Mouse (Mus musculus) cerebellum, adult 11 months (tissue): ENCODE results near the gene Etfrf1.

Source experiments
- DNase-seq: peaks from one replicate; pipeline ENCODE4 v3.0.0; 2022

Gene Etfrf1

GRCm38 (mm10) chr6:145210816-145211338, at the start of gene Etfrf1, which contains the start of gene Casc1:
Gene Etfrf1 (plus strand): TSS chr6:145211134.
Gene Casc1 (minus strand): TSS chr6:145211005.
- DNase-seq = peak; percentile 99

- no peak for DNase-seq
Observed at GRCm38 (mm10) chr6:145171892-145172606, 38.9 kb upstream of the Etfrf1 start.

GRCm38 (mm10) chr6:145173781-145174191, 37.1 kb upstream of the Etfrf1 start:
- DNase-seq = no peak

GRCm38 (mm10) chr6:145175571-145175981, 35.4 kb upstream of the Etfrf1 start:
- no peak for DNase-seq

GRCm38 (mm10) chr6:145176474-145176873, 34.5 kb upstream of the Etfrf1 start:
- no peak for DNase-seq

GRCm38 (mm10) chr6:145179665-145180064, 31.3 kb upstream of the Etfrf1 start:
- DNase-seq = no peak

GRCm38 (mm10) chr6:145182044-145182443, 28.9 kb upstream of the Etfrf1 start:
- DNase-seq = no peak

- no peak for DNase-seq
Observed at GRCm38 (mm10) chr6:145186096-145186495, 24.8 kb upstream of the Etfrf1 start.

GRCm38 (mm10) chr6:145187093-145188088, 23.5 kb upstream of the Etfrf1 start:
- DNase-seq = peak; percentile 17

GRCm38 (mm10) chr6:145193038-145193437, 17.9 kb upstream of the Etfrf1 start:
- no peak for DNase-seq

- DNase-seq = no peak
Observed at GRCm38 (mm10) chr6:145193446-145193845, 17.5 kb upstream of the Etfrf1 start.

GRCm38 (mm10) chr6:145197949-145198686, 12.8 kb upstream of the Etfrf1 start:
- DNase-seq = no peak

GRCm38 (mm10) chr6:145202432-145203125, 8.4 kb upstream of the Etfrf1 start:
- DNase-seq = no peak

- no peak for DNase-seq
Observed at GRCm38 (mm10) chr6:145204440-145204839, 6.5 kb upstream of the Etfrf1 start.

GRCm38 (mm10) chr6:145205142-145205541, 5.8 kb upstream of the Etfrf1 start:
- no peak for DNase-seq

GRCm38 (mm10) chr6:145210056-145210680, 766 bp upstream of the Etfrf1 start:
- DNase-seq = peak; percentile 34

GRCm38 (mm10) chr6:145211376-145212305, 707 bp downstream of the Etfrf1 start:
- no peak for DNase-seq

GRCm38 (mm10) chr6:145213916-145214315, 3.0 kb downstream of the Etfrf1 start:
- no peak for DNase-seq

- no peak for DNase-seq
Observed at GRCm38 (mm10) chr6:145215826-145216225, 4.9 kb downstream of the Etfrf1 start.

GRCm38 (mm10) chr6:145224246-145224645, 13.3 kb downstream of the Etfrf1 start:
- no peak for DNase-seq
